Mouse (Mus musculus): Measurements from ENCODE around the gene Scand1.
A peak's percentile ranks its signal among the peaks of the same experiment; 100 is the strongest.

The Scand1 gene

GRCm38 (mm10) chr2:156305818-156306217 is 6.7 kb downstream of the Scand1 start:
- peak; percentile 57 for DNase-seq

- no peak for DNase-seq
Measured at GRCm38 (mm10) chr2:156304351-156304750, 8.2 kb downstream of the Scand1 start.

- DNase-seq: no peak
Measured at GRCm38 (mm10) chr2:156302063-156302462, 10.4 kb downstream of the Scand1 start.

GRCm38 (mm10) chr2:156298458-156298857 is 14.0 kb downstream of the Scand1 start:
- no peak for DNase-seq

- DNase-seq: no peak
Measured at GRCm38 (mm10) chr2:156297653-156298052, 14.9 kb downstream of the Scand1 start.

GRCm38 (mm10) chr2:156296190-156296589 is 16.3 kb downstream of the Scand1 start:
- DNase-seq: no peak

DNA sequence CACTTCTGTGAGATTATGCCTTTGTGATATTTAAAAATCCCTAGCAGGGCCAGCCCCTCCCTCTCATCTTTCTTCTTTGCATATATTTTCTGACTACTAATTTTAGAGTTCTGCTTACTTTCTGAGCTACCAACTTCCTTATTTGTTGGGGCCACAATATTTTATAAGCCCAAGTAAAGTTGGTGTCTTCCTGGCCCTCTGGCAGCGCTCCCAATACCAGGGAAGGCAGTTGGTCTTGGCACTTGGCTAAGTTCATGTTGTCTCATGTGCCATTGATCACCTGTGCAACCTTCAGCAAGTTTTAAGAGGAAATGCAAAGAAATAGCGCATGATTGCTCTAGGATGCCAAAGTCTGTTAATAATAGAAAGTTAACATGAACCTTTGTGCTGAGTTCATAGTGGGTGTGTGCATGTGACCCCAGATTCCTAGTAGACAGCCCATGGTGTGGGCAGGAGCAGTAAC is 16.9 kb downstream of the Scand1 start:
- DNase-seq: no peak

GRCm38 (mm10) chr2:156291998-156292397 is 20.5 kb downstream of the Scand1 start:
- DNase-seq: no peak

GRCm38 (mm10) chr2:156289552-156290160 is 22.8 kb downstream of the Scand1 start:
- peak; percentile 84 for DNase-seq

DNA sequence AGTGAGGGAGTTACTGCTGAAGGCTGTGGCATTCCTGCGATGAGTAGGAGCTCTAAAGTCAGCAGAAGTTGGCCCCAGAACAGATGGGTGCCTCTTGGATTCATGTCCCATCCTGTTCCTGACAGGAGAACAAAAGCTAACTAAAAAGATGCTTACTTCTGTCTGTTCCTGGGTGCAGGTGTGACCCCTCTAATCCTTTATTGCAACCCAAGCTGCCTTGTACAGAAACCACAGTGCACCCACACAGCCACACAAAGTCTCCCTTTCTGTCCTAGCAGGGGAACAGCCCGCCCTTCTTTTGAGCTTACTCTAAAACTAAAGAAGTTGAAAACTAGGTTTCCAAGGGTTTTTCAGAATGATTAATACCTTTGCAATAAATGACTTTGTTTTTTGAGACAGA is 24.3 kb downstream of the Scand1 start:
- DNase-seq: no peak

DNA sequence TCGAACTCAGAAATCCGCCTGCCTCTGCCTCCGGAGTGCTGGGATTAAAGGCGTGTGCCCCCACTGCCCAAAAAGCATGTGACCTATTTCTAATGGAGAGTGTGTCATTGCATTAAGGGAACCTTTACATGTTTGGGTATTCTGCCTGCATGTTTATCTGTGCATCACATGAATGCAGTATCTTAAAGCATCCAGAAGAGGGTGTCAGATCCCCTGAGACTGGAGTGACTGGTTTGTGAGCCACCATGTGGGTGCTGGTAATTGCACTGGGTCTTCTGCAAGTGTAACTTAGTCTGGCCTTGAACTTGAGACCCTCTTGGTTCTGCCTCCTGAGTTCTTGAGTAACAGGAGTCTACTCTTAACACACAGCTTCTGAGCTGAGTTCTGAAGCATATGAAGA is 25.8 kb downstream of the Scand1 start:
- DNase-seq: no peak

DNA sequence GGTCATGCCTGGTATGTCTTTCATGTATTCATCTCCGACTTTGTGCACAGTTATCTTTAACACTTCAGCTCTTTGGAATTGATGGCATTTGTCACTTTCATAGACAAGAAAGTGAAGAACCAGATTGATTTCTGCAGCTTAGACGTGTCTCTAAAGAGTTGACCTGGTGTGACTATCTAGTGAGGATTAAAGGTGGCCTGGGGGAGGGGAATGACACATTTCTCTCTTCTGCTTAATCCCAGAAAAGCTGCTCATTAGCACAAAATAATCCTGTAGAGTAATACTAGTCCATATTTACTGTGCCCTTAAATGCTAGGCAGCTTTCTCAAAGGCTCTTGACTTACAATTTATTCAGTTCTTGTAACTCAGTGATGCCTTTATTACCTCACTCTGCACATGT is 27.3 kb downstream of the Scand1 start:
- no peak for DNase-seq

DNA sequence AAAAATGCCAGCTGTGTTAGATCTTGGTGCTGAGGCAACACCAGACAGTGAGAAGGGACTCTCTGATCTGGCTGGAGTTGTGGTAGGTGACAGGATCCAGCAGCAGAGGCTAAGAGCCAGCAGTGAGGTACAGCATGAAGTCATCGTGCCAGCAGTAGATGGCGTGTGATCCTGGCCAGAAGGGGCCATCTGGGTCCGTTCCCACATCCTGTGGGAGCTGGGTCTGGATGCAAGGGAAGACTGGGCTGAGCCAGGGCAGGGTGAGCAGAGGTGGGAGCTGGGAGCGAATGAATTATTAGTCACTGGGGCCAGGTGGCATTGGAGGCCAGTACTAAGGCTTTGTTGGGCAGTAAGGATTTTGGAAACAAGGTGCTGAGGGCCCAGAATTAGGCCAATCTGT is 31.3 kb downstream of the Scand1 start:
- peak; percentile 62 for DNase-seq

DNA sequence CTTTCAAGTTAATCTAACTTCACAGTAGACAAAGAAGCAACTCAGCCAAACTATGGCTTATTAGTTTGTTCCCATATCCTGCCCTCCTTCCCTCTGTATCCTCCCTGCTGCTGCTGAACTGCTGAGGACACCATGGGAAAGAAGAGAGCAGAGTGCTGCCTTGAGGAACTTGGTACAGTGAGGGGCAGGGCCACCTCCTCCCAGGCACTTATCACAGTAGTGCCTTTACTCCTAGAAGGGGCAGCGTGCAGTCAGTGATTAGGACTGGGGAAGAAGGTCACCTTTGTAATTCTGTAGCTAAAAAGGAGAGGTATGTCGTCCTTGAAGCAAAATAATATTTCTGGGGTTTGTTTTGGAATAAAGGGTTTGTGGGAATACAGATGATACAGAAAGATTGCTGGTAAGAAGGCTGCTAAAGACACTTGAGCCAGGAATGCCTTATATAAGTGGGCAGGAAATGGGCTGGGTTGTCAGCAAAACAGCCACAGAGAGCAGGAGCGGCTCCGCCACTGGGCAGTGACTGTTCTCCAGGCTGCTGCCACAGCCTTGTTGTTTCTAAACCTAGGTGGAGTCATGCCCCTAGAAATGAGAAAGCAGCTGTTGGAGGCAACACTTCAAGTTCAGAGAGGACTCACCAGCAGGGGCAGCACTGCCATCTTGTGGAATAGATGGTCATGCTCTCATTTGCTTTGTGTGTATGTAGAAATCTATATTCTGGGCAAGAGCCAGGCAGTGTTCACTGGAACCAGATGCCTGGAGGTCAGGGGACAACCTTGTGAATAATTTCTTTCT is 34.1 kb downstream of the Scand1 start:
- DNase-seq: peak; percentile 87

- DNase-seq: no peak
Measured at GRCm38 (mm10) chr2:156272553-156272952, 40.0 kb downstream of the Scand1 start.

GRCm38 (mm10) chr2:156267636-156268035 is 44.9 kb downstream of the Scand1 start:
- DNase-seq: no peak

- DNase-seq: no peak
Measured at GRCm38 (mm10) chr2:156263204-156263893, 49.2 kb downstream of the Scand1 start.

Measured in cerebellum, adult 9-10 months (tissue).